Mouse (Mus musculus) MEL (cell line): ENCODE measurements around the gene Ahcyl2.

Experiments
- CTCF ChIP-seq, 3 experiments: IDR thresholded peaks in 2 of 3; conservative IDR thresholded peaks in 1 of 3; 2 replicates each; pipeline ENCODE4 v1.5.1; 2011 to 2012; ENCODE audit warnings: low read length in 3 of 3, low read depth in 2 of 3, mild to moderate bottlenecking in 2 of 3, improper control_type of control experiment in 1 of 3, inconsistent platforms in 1 of 3, mixed read lengths in 1 of 3, moderate library complexity in 1 of 3; ENCODE audit not compliant: control insufficient read depth in 1 of 3, insufficient read depth in 1 of 3, poor library complexity in 1 of 3, severe bottlenecking in 1 of 3
- KAT2A ChIP-seq: conservative IDR thresholded peaks from 2 replicates; pipeline ENCODE4 v1.6.1; 2012; ENCODE audit warnings: low read depth, low read length, improper control_type of control experiment, inconsistent platforms
- MAX ChIP-seq: IDR thresholded peaks from 2 replicates; pipeline ENCODE4 v1.6.1; 2011; ENCODE audit warnings: low read length, improper control_type of control experiment
- NELFE ChIP-seq: IDR thresholded peaks from 2 replicates; pipeline ENCODE4 v1.6.1; 2011; ENCODE audit warnings: low read depth, low read length, improper control_type of control experiment
- POLR2A ChIP-seq, 2 experiments: IDR thresholded peaks; 2 replicates each; pipeline ENCODE4 v1.6.1; 2011 to 2012; ENCODE audit warnings: low read length in 2 of 2, mild to moderate bottlenecking in 2 of 2, control low read depth in 1 of 2, improper control_type of control experiment in 1 of 2, low read depth in 1 of 2, moderate library complexity in 1 of 2; ENCODE audit not compliant: control insufficient read depth in 1 of 2, insufficient read depth in 1 of 2, poor library complexity in 1 of 2
- POLR2AphosphoS5 ChIP-seq: IDR thresholded peaks from 2 replicates; pipeline ENCODE4 v1.6.1; 2012; ENCODE audit warnings: low read depth, borderline replicate concordance, mild to moderate bottlenecking, inconsistent platforms, low read length, moderate library complexity, mixed read lengths
- UBTF ChIP-seq: IDR thresholded peaks from 2 replicates; pipeline ENCODE4 v1.6.1; 2012; ENCODE audit warnings: low read depth, mild to moderate bottlenecking, inconsistent platforms, low read length, improper control_type of control experiment, moderate library complexity, borderline replicate concordance; ENCODE audit not compliant: insufficient read depth
- USF2 ChIP-seq, 2 experiments: IDR thresholded peaks; 2 replicates each; pipeline ENCODE4 v1.6.1; 2011 to 2012; ENCODE audit warnings: improper control_type of control experiment in 2 of 2, low read length in 2 of 2, borderline replicate concordance in 1 of 2, inconsistent platforms in 1 of 2, low read depth in 1 of 2, mild to moderate bottlenecking in 1 of 2; ENCODE audit not compliant: insufficient read depth in 1 of 2
- ZMIZ1 ChIP-seq: IDR thresholded peaks from 2 replicates; pipeline ENCODE4 v1.6.1; 2012; ENCODE audit warnings: low read depth, mild to moderate bottlenecking, inconsistent platforms, low read length, improper control_type of control experiment, moderate library complexity

GRCm38 (mm10) chr6:29815634-29816033 is 47.8 kb downstream of the Ahcyl2 start:
- no peak for TF ChIP-seq KAT2A
- no peak for TF ChIP-seq UBTF
- TF ChIP-seq POLR2AphosphoS5, result no peak
- no peak for TF ChIP-seq USF2 (IDR thresholded peaks at IDR 0.05; ENCODE audit: borderline replicate concordance in 1 of 2, insufficient read depth in 1 of 2, low read depth in 1 of 2, low read length in 2 of 2)
- no peak for TF ChIP-seq ZMIZ1
- TF ChIP-seq POLR2A (IDR thresholded peaks at IDR 0.05; ENCODE audit: control insufficient read depth in 1 of 2, insufficient read depth in 1 of 2, low read depth in 1 of 2, low read length in 2 of 2, poor library complexity in 1 of 2), result no peak
- TF ChIP-seq CTCF (IDR thresholded peaks at IDR 0.05 in 2 of 3, conservative IDR thresholded peaks at IDR 0.05 in 1 of 3; ENCODE audit: control insufficient read depth in 1 of 3, insufficient read depth in 1 of 3, low read depth in 2 of 3, low read length in 3 of 3, poor library complexity in 1 of 3, severe bottlenecking in 1 of 3), result no peak
- TF ChIP-seq MAX, result no peak
- TF ChIP-seq NELFE, result no peak
